Mouse (Mus musculus) stomach, postnatal 0 days (tissue): ENCODE results near the gene Man2a1.

Experiments
- CTCF ChIP-seq: IDR thresholded peaks from 2 replicates; pipeline ENCODE4 v1.5.1; 2016; ENCODE audit warnings: antibody characterized with exemption, low read depth, mild to moderate bottlenecking, moderate library complexity
- EP300 ChIP-seq: optimal IDR thresholded peaks from 2 replicates; pipeline ENCODE3; 2016; ENCODE audit warnings: antibody characterized with exemption

DNA sequence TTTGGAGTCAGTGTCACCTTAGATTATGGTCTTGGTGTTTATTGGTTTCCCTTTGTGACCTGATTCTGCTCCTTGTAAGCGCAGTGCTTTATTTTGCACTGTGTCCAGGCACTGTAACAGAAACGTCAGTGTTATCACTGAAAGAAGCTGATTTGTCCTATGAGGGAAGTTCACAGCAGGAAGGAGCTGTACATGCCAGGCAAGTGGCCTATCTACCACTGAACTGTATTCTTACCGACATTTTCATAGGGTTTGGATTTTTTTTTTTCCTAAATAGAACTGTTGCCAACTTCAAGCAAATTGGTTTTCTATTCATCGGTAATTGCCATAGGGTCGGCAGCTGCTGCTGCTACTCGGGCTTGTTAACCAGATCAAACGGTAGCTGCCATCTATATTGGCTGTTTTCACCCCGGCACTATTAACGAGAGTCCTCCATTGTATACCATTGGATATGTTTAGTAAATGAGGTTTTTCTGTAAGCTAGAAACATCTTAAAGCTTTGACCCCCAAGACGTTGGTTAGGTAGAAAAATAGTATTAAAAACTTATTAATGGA is 96.8 kb downstream of the Man2a1 start:
- TF ChIP-seq CTCF (no peak), EP300 (no peak)
